ENCODE assay signal across 25 mouse cellular contexts in the genomic region with DNA sequence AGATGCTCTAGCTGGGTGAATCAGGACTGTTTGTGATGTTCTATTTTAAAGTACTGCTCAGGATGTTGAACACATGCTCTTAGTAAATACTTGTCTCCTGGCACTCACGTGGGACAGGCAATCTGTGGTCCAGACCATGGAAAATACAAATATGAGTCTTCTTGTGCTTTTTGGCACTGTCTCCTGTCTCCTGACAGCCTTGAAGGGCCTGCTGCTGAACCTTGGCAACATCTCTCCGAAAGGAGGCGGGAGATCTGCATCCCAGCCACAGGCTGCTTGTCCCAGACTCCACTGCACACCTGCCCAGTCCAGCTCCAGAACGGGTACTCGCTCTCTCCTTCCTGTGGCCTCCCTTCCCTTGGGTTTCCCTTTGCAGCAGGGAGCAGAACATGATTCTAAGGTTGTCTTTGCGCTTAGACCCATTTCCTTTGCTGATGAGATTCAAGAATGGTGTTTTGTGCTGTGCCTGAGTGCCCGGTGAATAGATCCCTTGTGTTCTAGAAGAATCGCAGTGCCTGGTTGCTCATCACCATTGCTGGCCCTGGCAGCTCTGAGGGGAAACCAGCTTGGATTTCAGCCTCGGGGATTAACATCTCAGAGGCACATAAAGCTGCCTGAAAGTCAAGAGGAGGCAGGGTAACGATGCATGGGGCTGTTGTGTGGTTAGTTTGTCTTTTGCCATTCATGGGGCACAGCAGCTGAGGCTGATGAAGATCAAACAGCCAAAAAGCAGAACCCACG. TPM values are rescaled to one million over a fixed set of nuclear protein-coding genes. Genes with fewer than 3 reads are reported as not detected.
DNase-seq lines count a peak whose midpoint lies in the region; ATAC-seq lines count a peak whose summit lies in the region.
"Had no signal": no experiment of that assay in that cellular context is flagged by ENCODE, and none has a peak within 500 bp of the region (broad histone marks: within the 10 kb centered on the region; RNA-seq: fewer than 3 reads in every experiment).

No protein-coding gene starts in this region.

- no peaks in the 10 kb centered on the region for H3K9me3 ChIP-seq in forebrain, embryonic 14.5 days (replicated peaks; ENCODE audit: control insufficient read depth, low read length)
- H3K9me3 ChIP-seq in forebrain, embryonic 16.5 days (ENCODE audit: control insufficient read depth, low read length) = no peaks in the 10 kb centered on the region
- H3K9me3 ChIP-seq: hindbrain, embryonic 15.5 days; liver, embryonic 12.5 days; midbrain, embryonic 10.5 days had no signal

- no peak for ATAC-seq in forebrain, embryonic 14.5 days
- no peak for ATAC-seq in forebrain, embryonic 16.5 days
- ATAC-seq: activated CD4-positive, CD25-positive, alpha-beta regulatory T cell, adult 4 months; liver, embryonic 12.5 days; Patski had no signal

- H3K27ac ChIP-seq in forebrain, embryonic 14.5 days (ENCODE audit: low read depth, low read length) = no peak overlapping the region
- no peak overlapping the region for H3K27ac ChIP-seq in forebrain, embryonic 16.5 days (ENCODE audit: low read length)
- H3K27ac ChIP-seq: hindbrain, embryonic 15.5 days; liver, embryonic 12.5 days; midbrain, embryonic 10.5 days had no signal

- peak; percentile 15 for DNase-seq in forebrain, embryonic 14.5 days (ENCODE audit: low spot score)
- DNase-seq in layer of hippocampus, adult 9-11 months = peak; percentile 38
- no peak for DNase-seq in layer of hippocampus, postnatal 25 days (ENCODE audit: extremely low spot score in 1 of 2, low spot score in 1 of 2)
- DNase-seq in brain, adult 2 months (ENCODE audit: low read depth, low spot score) = peak; percentile 66
- DNase-seq in lung, postnatal 14 days = peak; percentile 30
- no peak for DNase-seq in adrenal gland, adult (ENCODE audit: inconsistent age in 2 of 2, low spot score in 1 of 2)
- DNase-seq: adrenal gland, postnatal 25 days; B cell, adult 2 months; cerebellum, adult 9-11 months; gastrocnemius, postnatal 36 days; heart, postnatal 14 days; kidney, adult 18-20 months; kidney, postnatal 10 days; thymus, postnatal 25 days had no signal

- 49% methylated on average over 11 of the region's 11 CpGs for WGBS in forebrain, embryonic 14.5 days
- WGBS in forebrain, embryonic 16.5 days = 44% methylated on average over 11 of the region's 11 CpGs

- H3K36me3 ChIP-seq in forebrain, embryonic 14.5 days (ENCODE audit: control insufficient read depth, insufficient read depth, low read length) = no peaks in the 10 kb centered on the region
- H3K36me3 ChIP-seq in forebrain, embryonic 16.5 days (ENCODE audit: control insufficient read depth, insufficient read depth) = no peaks in the 10 kb centered on the region
- H3K36me3 ChIP-seq: hindbrain, embryonic 15.5 days; liver, embryonic 12.5 days; midbrain, embryonic 10.5 days had no signal

- H3K9ac ChIP-seq in forebrain, embryonic 14.5 days (ENCODE audit: low read length) = no peak overlapping the region
- H3K9ac ChIP-seq in forebrain, embryonic 16.5 days (replicated peaks; ENCODE audit: low read depth, low read length) = no peak overlapping the region
- H3K9ac ChIP-seq: hindbrain, embryonic 15.5 days; liver, embryonic 12.5 days had no signal

- H3K4me2 ChIP-seq in forebrain, embryonic 14.5 days (ENCODE audit: low read length) = no peak overlapping the region
- no peak overlapping the region for H3K4me2 ChIP-seq in forebrain, embryonic 16.5 days (ENCODE audit: low read length)
- H3K4me2 ChIP-seq: heart, embryonic 11.5 days; hindbrain, embryonic 15.5 days; liver, embryonic 12.5 days had no signal

- H3K4me3 ChIP-seq in forebrain, embryonic 14.5 days (ENCODE audit: low read depth, low read length) = no peak overlapping the region
- no peak overlapping the region for H3K4me3 ChIP-seq in forebrain, embryonic 16.5 days (replicated peaks; ENCODE audit: low read length)
- H3K4me3 ChIP-seq: hindbrain, embryonic 15.5 days; liver, embryonic 12.5 days; midbrain, embryonic 10.5 days; myocyte had no signal

- no peaks in the 10 kb centered on the region for H3K27me3 ChIP-seq in forebrain, embryonic 14.5 days (replicated peaks; ENCODE audit: control insufficient read depth, insufficient read depth, low read length)
- H3K27me3 ChIP-seq in forebrain, embryonic 16.5 days (replicated peaks; ENCODE audit: control insufficient read depth, insufficient read depth, low read length) = no peaks in the 10 kb centered on the region
- H3K27me3 ChIP-seq: hindbrain, embryonic 15.5 days; Patski had no signal

- no peaks in the 10 kb centered on the region for H3K4me1 ChIP-seq in forebrain, embryonic 14.5 days (ENCODE audit: control insufficient read depth, insufficient read depth, low read length)
- no peaks in the 10 kb centered on the region for H3K4me1 ChIP-seq in forebrain, embryonic 16.5 days (replicated peaks; ENCODE audit: control insufficient read depth, insufficient read depth, low read length)
- H3K4me1 ChIP-seq: liver, embryonic 12.5 days had no signal

RNA-seq across cellular contexts. Expression of a gene that starts 5.9 kb away (rescaled TPM):
- polyA plus RNA-seq in forebrain, embryonic 14.5 days (2014; fragmentation: Nextera tagmentation; extraction: Ambion mirVana) = 10.4 and 10.5 TPM in 2 replicates
- 8.0 and 9.1 TPM in 2 replicates for polyA plus RNA-seq in forebrain, embryonic 16.5 days (2015; fragmentation: Nextera tagmentation; extraction: Ambion mirVana)
- total RNA-seq in layer of hippocampus, postnatal 25 days (2021) = 1 to 10 TPM; 2.7 to 3.1 TPM
- total RNA-seq: neutrophil, adult 5-6 weeks had no signal
- polyA plus RNA-seq: activated CD4-positive, CD25-positive, alpha-beta regulatory T cell, adult 4 months; myocyte; Patski had no signal

RNA-seq across cellular contexts. Expression of a gene that starts 43.4 kb away (rescaled TPM):
- 1.4 and 1.6 TPM in 2 replicates for polyA plus RNA-seq in forebrain, embryonic 14.5 days (2014; fragmentation: Nextera tagmentation; extraction: Ambion mirVana)
- polyA plus RNA-seq in forebrain, embryonic 16.5 days (2015; fragmentation: Nextera tagmentation; extraction: Ambion mirVana) = 4.5 and 8.0 TPM in 2 replicates
- 1 to 10 TPM; 2.0 to 3.0 TPM for total RNA-seq in layer of hippocampus, postnatal 25 days (2021)
- total RNA-seq: neutrophil, adult 5-6 weeks had no signal
- polyA plus RNA-seq: activated CD4-positive, CD25-positive, alpha-beta regulatory T cell, adult 4 months had no signal

RNA-seq across cellular contexts. Expression of a gene that starts 53.9 kb away (rescaled TPM):
- polyA plus RNA-seq in forebrain, embryonic 14.5 days (2014; fragmentation: Nextera tagmentation; extraction: Ambion mirVana) = not detected in 2 replicates
- polyA plus RNA-seq in forebrain, embryonic 16.5 days (2015; fragmentation: Nextera tagmentation; extraction: Ambion mirVana) = not detected in 2 replicates
- total RNA-seq in layer of hippocampus, postnatal 25 days (2021) = not detected
- total RNA-seq: gastrocnemius, postnatal 36 days; heart, postnatal 14 days; left cerebral cortex, adult 18-20 months had no signal
- polyA plus RNA-seq: heart, embryonic 11.5 days; hindbrain, embryonic 15.5 days; limb, embryonic 11.5 days; liver, embryonic 12.5 days; midbrain, embryonic 10.5 days; Patski had no signal

Comparison
In these comparisons a context has a peak if more than half of its experiments do, and no peak if none do; other contexts are left out.
1. DNase-seq: peak in forebrain, embryonic 14.5 days (single experiment), layer of hippocampus, adult 9-11 months (single experiment), brain, adult 2 months (single experiment) and lung, postnatal 14 days (single experiment); none in layer of hippocampus, postnatal 25 days (0 of 2) and adrenal gland, adult (0 of 2).